ENCODE assay signal across 11 mouse cellular contexts in the genomic region with DNA sequence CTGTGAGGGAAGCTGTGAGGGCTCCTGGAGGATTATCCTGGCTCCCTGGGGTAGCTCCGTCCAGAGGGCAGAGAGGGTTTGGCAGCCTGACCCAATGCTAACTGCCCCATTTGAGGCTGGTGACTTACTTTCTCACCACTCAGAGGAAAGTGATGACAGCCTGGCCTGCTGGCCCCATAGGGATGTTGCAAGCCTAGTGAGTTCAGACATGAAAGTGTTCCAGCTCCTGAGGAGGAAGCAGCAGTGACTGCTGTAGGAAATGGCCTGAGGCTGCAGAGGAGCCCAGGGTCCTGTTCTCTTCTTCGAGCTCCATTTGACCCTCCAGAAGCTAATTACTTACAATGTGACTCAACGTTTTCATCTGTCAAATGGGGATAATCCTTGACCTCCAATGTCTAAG.
DNase-seq lines count a peak whose midpoint lies in the region; ATAC-seq and TF ChIP-seq lines count a peak whose summit lies in the region.
"Had no signal": no experiment of that assay in that cellular context is flagged by ENCODE, and none has a peak within 500 bp of the region (broad histone marks: within the 10 kb centered on the region; RNA-seq: fewer than 3 reads in every experiment).

No protein-coding gene starts in this region.

- ATAC-seq in lung, postnatal 0 days = peak; percentile 53
- no peak for ATAC-seq in midbrain, postnatal 0 days (ENCODE audit: low FRiP score)
- no peak for ATAC-seq in midbrain, embryonic 16.5 days

- no peak for TF ChIP-seq CTCF in gastrocnemius, adult 2 months (IDR thresholded peaks at IDR 0.05)
- TF ChIP-seq CTCF in spleen, adult 2 months (IDR thresholded peaks at IDR 0.05; ENCODE audit: extremely low read depth, insufficient read depth, insufficient read length, insufficient replicate concordance) = no peak
- no peak for TF ChIP-seq CTCF in lung, postnatal 0 days (IDR thresholded peaks at IDR 0.05)
- TF ChIP-seq CTCF in midbrain, postnatal 0 days (IDR thresholded peaks at IDR 0.05) = no peak

- no peak for DNase-seq in gastrocnemius, adult 2 months
- no peak for DNase-seq in gastrocnemius, postnatal 25 days
- DNase-seq in spleen, adult 2 months (ENCODE audit: low read depth in 1 of 2, low spot score in 2 of 2) = no peak
- DNase-seq in spleen, postnatal 14 days (ENCODE audit: low spot score in 2 of 2) = no peak
- DNase-seq in lung, postnatal 0 days (ENCODE audit: low spot score) = peak; percentile 53
- no peak for DNase-seq in midbrain, postnatal 0 days (ENCODE audit: low spot score)
- no peak for DNase-seq in gastrocnemius, postnatal 14 days
- DNase-seq: thymus, adult 2 months had no signal

- 0 out of 2 replicates have a peak, but pooled peaks have one; percentile 9 for TF ChIP-seq EP300 in lung, postnatal 0 days (IDR thresholded peaks at IDR 0.05)

- peaks cover 7% of the 10 kb centered on the region; the same call in 1 of the 2 replicates for H3K36me3 ChIP-seq in spleen, adult 2 months (ENCODE audit: control insufficient read depth, insufficient read depth, low read length)
- H3K36me3 ChIP-seq in lung, postnatal 0 days (ENCODE audit: insufficient read depth, low read length) = peaks cover 6% of the 10 kb centered on the region; the same call in 1 of the 2 replicates
- peaks cover 23% of the 10 kb centered on the region for H3K36me3 ChIP-seq in midbrain, postnatal 0 days (ENCODE audit: insufficient read depth, low read length)
- H3K36me3 ChIP-seq in midbrain, embryonic 16.5 days (ENCODE audit: control insufficient read depth, insufficient read depth, low read length) = peaks cover 24% of the 10 kb centered on the region

- H3K4me3 ChIP-seq in gastrocnemius, adult 2 months = no peak overlapping the region
- H3K4me3 ChIP-seq in spleen, adult 2 months (ENCODE audit: extremely low read depth, insufficient read depth, insufficient read length) = no peak overlapping the region
- no peak overlapping the region for H3K4me3 ChIP-seq in lung, postnatal 0 days (ENCODE audit: low read depth, low read length)
- H3K4me3 ChIP-seq in midbrain, postnatal 0 days (ENCODE audit: low read depth, low read length) = no peak overlapping the region
- no peak overlapping the region for H3K4me3 ChIP-seq in midbrain, embryonic 16.5 days (ENCODE audit: low read depth, low read length)
- H3K4me3 ChIP-seq: heart, embryonic 15.5 days; limb, embryonic 12.5 days had no signal

- H3K9me3 ChIP-seq in lung, postnatal 0 days (ENCODE audit: low read length) = no peaks in the 10 kb centered on the region
- H3K9me3 ChIP-seq in midbrain, postnatal 0 days (ENCODE audit: low read length) = no peaks in the 10 kb centered on the region
- no peaks in the 10 kb centered on the region for H3K9me3 ChIP-seq in midbrain, embryonic 16.5 days (replicated peaks; ENCODE audit: control insufficient read depth, low read length, poor library complexity, severe bottlenecking)
- H3K9me3 ChIP-seq: heart, embryonic 15.5 days had no signal

- H3K4me2 ChIP-seq in lung, postnatal 0 days (replicated peaks; ENCODE audit: low read depth, low read length) = no peak overlapping the region
- H3K4me2 ChIP-seq in midbrain, postnatal 0 days (ENCODE audit: low read depth, low read length, poor library complexity, severe bottlenecking) = no peak overlapping the region
- H3K4me2 ChIP-seq in midbrain, embryonic 16.5 days (ENCODE audit: low read length) = no peak overlapping the region
- H3K4me2 ChIP-seq: heart, embryonic 15.5 days; limb, embryonic 12.5 days had no signal

- no peaks in the 10 kb centered on the region for H3K27me3 ChIP-seq in spleen, adult 2 months (ENCODE audit: control insufficient read depth, insufficient read depth, low read length)
- H3K27me3 ChIP-seq in lung, postnatal 0 days (replicated peaks; ENCODE audit: insufficient read depth, low read length) = no peaks in the 10 kb centered on the region
- H3K27me3 ChIP-seq in midbrain, postnatal 0 days (ENCODE audit: insufficient read depth, low read length) = no peaks in the 10 kb centered on the region
- H3K27me3 ChIP-seq in midbrain, embryonic 16.5 days (ENCODE audit: control insufficient read depth, insufficient read depth, low read depth, low read length) = no peaks in the 10 kb centered on the region
- H3K27me3 ChIP-seq: heart, embryonic 15.5 days; limb, embryonic 12.5 days had no signal

- peak overlapping the region; percentile 64 for H3K27ac ChIP-seq in gastrocnemius, adult 2 months
- peak overlapping the region; percentile 29 for H3K27ac ChIP-seq in spleen, adult 2 months (ENCODE audit: insufficient read depth, low read length)
- H3K27ac ChIP-seq in lung, postnatal 0 days (ENCODE audit: low read length) = peak overlapping the region; percentile 48; the same call in 1 of the 2 replicates
- H3K27ac ChIP-seq in midbrain, postnatal 0 days (ENCODE audit: low read depth, low read length) = no peak overlapping the region
- no peak overlapping the region for H3K27ac ChIP-seq in midbrain, embryonic 16.5 days (ENCODE audit: low read length)
- H3K27ac ChIP-seq: heart, embryonic 15.5 days; limb, embryonic 12.5 days had no signal

- TF ChIP-seq POLR2A in spleen, adult 2 months (IDR thresholded peaks at IDR 0.05; ENCODE audit: low read depth, low read length) = no peak

- H3K4me1 ChIP-seq in spleen, adult 2 months (ENCODE audit: control insufficient read depth, insufficient read depth, insufficient read length) = peaks cover 2% of the 10 kb centered on the region
- peaks cover 21% of the 10 kb centered on the region; the same call in 1 of the 2 replicates for H3K4me1 ChIP-seq in lung, postnatal 0 days (ENCODE audit: insufficient read depth, low read depth, low read length)
- no peaks in the 10 kb centered on the region for H3K4me1 ChIP-seq in midbrain, postnatal 0 days (ENCODE audit: insufficient read depth, low read length)
- H3K4me1 ChIP-seq in midbrain, embryonic 16.5 days (ENCODE audit: control insufficient read depth, insufficient read depth, low read length) = peaks cover 2% of the 10 kb centered on the region; the same call in 1 of the 2 replicates

- intact Hi-C loops in gastrocnemius, adult 2 months (cut with DNase I) = no loop called here
- intact Hi-C loops in gastrocnemius, postnatal 14 days (cut with DNase I; ENCODE audit: low total_unique reads) = no loop called here

- 69% methylated on average over 3 of the region's 3 CpGs for WGBS in spleen, adult 2 months
- WGBS in lung, postnatal 0 days = 45% methylated on average over 3 of the region's 3 CpGs
- 68% methylated on average over 3 of the region's 3 CpGs for WGBS in midbrain, postnatal 0 days
- WGBS in midbrain, embryonic 16.5 days = 58% methylated on average over 3 of the region's 3 CpGs

- no peak overlapping the region for H3K9ac ChIP-seq in lung, postnatal 0 days (replicated peaks; ENCODE audit: low read depth)
- H3K9ac ChIP-seq in midbrain, postnatal 0 days (replicated peaks; ENCODE audit: low read length, poor library complexity, severe bottlenecking) = no peak overlapping the region
- H3K9ac ChIP-seq in midbrain, embryonic 16.5 days (ENCODE audit: low read depth, low read length) = no peak overlapping the region
- H3K9ac ChIP-seq: heart, embryonic 15.5 days; limb, embryonic 12.5 days had no signal

Comparison
In these comparisons a context has a peak if more than half of its experiments do, and no peak if none do; other contexts are left out.
1. H3K27ac ChIP-seq: peak in gastrocnemius, adult 2 months (single experiment), spleen, adult 2 months (single experiment) and lung, postnatal 0 days (single experiment); none in midbrain, postnatal 0 days (single experiment) and midbrain, embryonic 16.5 days (single experiment).